Mouse (Mus musculus) embryonic facial prominence, embryonic 14.5 days (tissue): ENCODE measurements around the gene Bad. TPM values are rescaled to one million over a fixed set of nuclear protein-coding genes. Genes with fewer than 3 reads are reported as not detected.
"Not testable (repeated sequence)": the region's sequence is repeated elsewhere in the genome, so short reads cannot be mapped to it uniquely, and the experiment has no call there.

Experiments used
- ATAC-seq: fragments of 200-750 bp; cut with Nextera tagmentation; 2 replicates; pipeline ENCODE4 v1.8.0; 2017; ENCODE audit warnings: low read depth, moderate number of reproducible peaks, moderate TSS enrichment
- DNase-seq: peaks from one replicate; pipeline ENCODE4 v3.0.0-alpha.2; 2015; ENCODE audit warnings: low spot score
- H3K27ac ChIP-seq: fragments of 300-500 bp; sonication (generic); replicated peaks from 2 replicates; pipeline ENCODE4 v1.5.1; 2014; ENCODE audit warnings: low read depth, mild to moderate bottlenecking, low read length, moderate library complexity
- H3K27me3 ChIP-seq: fragments of 300-500 bp; sonication (generic); replicated peaks from 2 replicates; pipeline ENCODE4 v1.6.1; 2014; ENCODE audit warnings: low read length; ENCODE audit not compliant: control insufficient read depth, insufficient read depth
- H3K36me3 ChIP-seq: fragments of 300-500 bp; sonication (generic); 2 replicates; pipeline ENCODE4 v1.6.1; 2014; ENCODE audit warnings: low read length, mixed read lengths; ENCODE audit not compliant: control insufficient read depth, insufficient read depth
- H3K4me1 ChIP-seq: fragments of 300-500 bp; sonication (generic); 2 replicates; pipeline ENCODE4 v1.6.1; 2014; ENCODE audit warnings: antibody characterized with exemption, low read length; ENCODE audit not compliant: control insufficient read depth, insufficient read depth
- H3K4me2 ChIP-seq: fragments of 300-500 bp; sonication (generic); 2 replicates; pipeline ENCODE4 v1.6.1; 2014; ENCODE audit warnings: low read depth, mild to moderate bottlenecking, low read length, moderate library complexity, mixed read lengths
- H3K4me3 ChIP-seq: fragments of 300-500 bp; sonication (generic); 2 replicates; pipeline ENCODE4 v1.5.1; 2014; ENCODE audit warnings: low read depth, mild to moderate bottlenecking, low read length
- H3K9ac ChIP-seq: fragments of 300-500 bp; sonication (generic); 2 replicates; pipeline ENCODE4 v1.6.1; 2014; ENCODE audit warnings: low read depth, mild to moderate bottlenecking, low read length, moderate library complexity, mixed read lengths
- H3K9me3 ChIP-seq: fragments of 300-500 bp; sonication (generic); 2 replicates; pipeline ENCODE4 v1.6.1; 2016; ENCODE audit warnings: low read length; ENCODE audit not compliant: control insufficient read depth
- WGBS: fragments of 180-500 bp; shearing (Covaris S2); extraction: QIAGEN DNeasy Blood & Tissue Kit; methylation state at CpG from one replicate; pipeline ENCODE4 v1.1.7; 2014; 5-methylcytosine and 5-hydroxymethylcytosine counted together
- polyA plus RNA-seq: library from polyadenylated mRNA; unstranded; fragments of >200 nt; fragmentation: Nextera tagmentation; extraction: Ambion mirVana; gene quantifications from 2 replicates; pipeline ENCODE4 v1.2.1, GENCODE M21; 2014

Gene Bad
- polyA plus RNA-seq = 70.7 and 83.3 TPM in 2 replicates

GRCm38 (mm10) chr19:6941372-6942248, at the start of gene Bad:
Gene Bad, plus strand, starts transcription at chr19:6941861.
- H3K27me3 ChIP-seq = no peaks in the 10 kb centered on the region
- peak within 1 kb of the TSS; percentile 87 for H3K9ac ChIP-seq
- peaks cover 12% of the 10 kb centered on the region; the same call in 1 of the 2 replicates for H3K36me3 ChIP-seq
- WGBS = under 1% methylated on average over 68 of the region's 83 CpGs
- H3K4me1 ChIP-seq = peaks cover 15% of the 10 kb centered on the region
- H3K27ac ChIP-seq = peak within 1 kb of the TSS; percentile 95
- ATAC-seq (peak; percentile 86), DNase-seq (peak; percentile 95)
- peak within 1 kb of the TSS; percentile 99 for H3K4me2 ChIP-seq
- H3K9me3 ChIP-seq = no peaks in the 10 kb centered on the region
- H3K4me3 ChIP-seq = peak within 1 kb of the TSS; percentile 90

GRCm38 (mm10) chr19:6892512-6892911, 49.1 kb upstream of the Bad start:
- Histone ChIP-seq H3K9ac (no peak overlapping the region), H3K4me2 (no peak overlapping the region), H3K4me1 (no peaks in the 10 kb centered on the region), H3K36me3 (no peaks in the 10 kb centered on the region), H3K27ac (no peak overlapping the region), H3K4me3 (no peak overlapping the region), H3K27me3 (no peaks in the 10 kb centered on the region), H3K9me3 (0 out of 2 replicates have a peak, but pooled peaks cover 3% of the 10 kb centered on the region)
- no peak for ATAC-seq
- 55% methylated on average over 4 of the region's 4 CpGs for WGBS
- DNase-seq = peak; percentile 26

- Histone ChIP-seq H3K4me2 (no peak overlapping the region), H3K4me1 (no peaks in the 10 kb centered on the region), H3K9ac (no peak overlapping the region), H3K9me3 (0 out of 2 replicates have a peak, but pooled peaks cover 3% of the 10 kb centered on the region), H3K4me3 (no peak overlapping the region), H3K27me3 (no peaks in the 10 kb centered on the region), H3K36me3 (no peaks in the 10 kb centered on the region), H3K27ac (no peak overlapping the region)
- WGBS = 90% methylated on average over 14 of the region's 14 CpGs
- ATAC-seq (no peak), DNase-seq (no peak)
These were observed 47.8 kb upstream of the Bad start for GRCm38 (mm10) chr19:6893731-6894451.

GRCm38 (mm10) chr19:6895608-6896305, 45.9 kb upstream of the Bad start:
- H3K9ac ChIP-seq, H3K4me3 ChIP-seq, H3K4me1 ChIP-seq, ATAC-seq, H3K9me3 ChIP-seq, H3K27ac ChIP-seq, DNase-seq, H3K36me3 ChIP-seq, H3K27me3 ChIP-seq, H3K4me2 ChIP-seq: not testable (repeated sequence)
- 86% methylated on average over 18 of the region's 18 CpGs for WGBS

- 87% methylated on average over 4 of the region's 4 CpGs for WGBS
- no peak overlapping the region for H3K4me3 ChIP-seq
- no peaks in the 10 kb centered on the region for H3K36me3 ChIP-seq
- no peak overlapping the region for H3K27ac ChIP-seq
- H3K27me3 ChIP-seq = no peaks in the 10 kb centered on the region
- no peak overlapping the region for H3K9ac ChIP-seq
- H3K4me2 ChIP-seq = no peak overlapping the region
- H3K9me3 ChIP-seq = 0 out of 2 replicates have a peak, but pooled peaks cover 3% of the 10 kb centered on the region
- ATAC-seq (no peak), DNase-seq (no peak)
- no peaks in the 10 kb centered on the region for H3K4me1 ChIP-seq
These were observed 42.0 kb upstream of the Bad start for GRCm38 (mm10) chr19:6899641-6900040.

GRCm38 (mm10) chr19:6903031-6903430, 38.6 kb upstream of the Bad start:
- no peak overlapping the region for H3K4me2 ChIP-seq
- 96% methylated on average over 1 of the region's 1 CpGs for WGBS
- H3K4me3 ChIP-seq = no peak overlapping the region
- H3K27ac ChIP-seq = no peak overlapping the region
- H3K4me1 ChIP-seq = 0 out of 2 replicates have a peak, but pooled peaks cover 8% of the 10 kb centered on the region
- DNase-seq (no peak), ATAC-seq (no peak)
- H3K36me3 ChIP-seq = peaks cover 20% of the 10 kb centered on the region
- H3K9me3 ChIP-seq = no peaks in the 10 kb centered on the region
- no peaks in the 10 kb centered on the region for H3K27me3 ChIP-seq
- H3K9ac ChIP-seq = no peak overlapping the region

GRCm38 (mm10) chr19:6904846-6905245, 36.8 kb upstream of the Bad start:
- Histone ChIP-seq H3K4me3 (no peak overlapping the region), H3K27me3 (no peaks in the 10 kb centered on the region), H3K4me2 (no peak overlapping the region), H3K27ac (no peak overlapping the region), H3K36me3 (peaks cover 20% of the 10 kb centered on the region), H3K4me1 (peaks cover 14% of the 10 kb centered on the region; the same call in 1 of the 2 replicates), H3K9me3 (no peaks in the 10 kb centered on the region), H3K9ac (no peak overlapping the region)
- WGBS = 84% methylated on average over 2 of the region's 2 CpGs
- DNase-seq (no peak), ATAC-seq (no peak)

GRCm38 (mm10) chr19:6905498-6906159, 36.0 kb upstream of the Bad start:
- Histone ChIP-seq H3K36me3 (peaks cover 20% of the 10 kb centered on the region), H3K9me3 (no peaks in the 10 kb centered on the region), H3K4me2 (no peak overlapping the region), H3K4me1 (peaks cover 14% of the 10 kb centered on the region; the same call in 1 of the 2 replicates), H3K4me3 (no peak overlapping the region), H3K9ac (no peak overlapping the region), H3K27me3 (no peaks in the 10 kb centered on the region), H3K27ac (no peak overlapping the region)
- DNase-seq = no peak
- no peak for ATAC-seq
- 95% methylated on average over 10 of the region's 11 CpGs for WGBS
